Mouse (Mus musculus) heart, embryonic 13.5 days (tissue): ENCODE results near the gene Ucp3. TPM values are rescaled to one million over a fixed set of nuclear protein-coding genes. Genes with fewer than 3 reads are reported as not detected.
"Not testable (repeated sequence)": the region's sequence is repeated elsewhere in the genome, so short reads cannot be mapped to it uniquely, and the experiment has no call there.

Source experiments
- ATAC-seq: fragments of 200-750 bp; cut with Nextera tagmentation; 2 replicates; pipeline ENCODE4 v1.8.0; 2017; ENCODE audit warnings: moderate TSS enrichment; ENCODE audit not compliant: insufficient number of reproducible peaks, low FRiP score, low TSS enrichment; ENCODE audit errors: extremely low read depth
- H3K27ac ChIP-seq: fragments of 300-500 bp; sonication (generic); replicated peaks from 2 replicates; pipeline ENCODE4 v1.5.1; 2015; ENCODE audit warnings: moderate library complexity, mild to moderate bottlenecking, inconsistent platforms
- H3K27me3 ChIP-seq: fragments of 300-500 bp; sonication (generic); replicated peaks from 2 replicates; pipeline ENCODE4 v1.6.1; 2015; ENCODE audit warnings: mild to moderate bottlenecking, inconsistent platforms
- H3K36me3 ChIP-seq: fragments of 300-500 bp; sonication (generic); 2 replicates; pipeline ENCODE4 v1.6.1; 2015; ENCODE audit warnings: mild to moderate bottlenecking, inconsistent platforms
- H3K4me1 ChIP-seq: fragments of 300-500 bp; sonication (generic); 2 replicates; pipeline ENCODE4 v1.6.1; 2015; ENCODE audit warnings: inconsistent platforms
- H3K4me2 ChIP-seq: fragments of 300-500 bp; sonication (generic); 2 replicates; pipeline ENCODE4 v1.6.1; 2015; ENCODE audit warnings: inconsistent platforms, mild to moderate bottlenecking, moderate library complexity
- H3K4me3 ChIP-seq: fragments of 300-500 bp; sonication (generic); 2 replicates; pipeline ENCODE4 v1.5.1; 2015; ENCODE audit warnings: moderate library complexity, mild to moderate bottlenecking, inconsistent platforms
- H3K9ac ChIP-seq: fragments of 300-500 bp; sonication (generic); 2 replicates; pipeline ENCODE4 v1.6.1; 2015; ENCODE audit warnings: inconsistent platforms, mild to moderate bottlenecking, moderate library complexity
- H3K9me3 ChIP-seq: fragments of 300-500 bp; sonication (generic); 2 replicates; pipeline ENCODE4 v1.6.1; 2016; ENCODE audit warnings: inconsistent platforms
- WGBS: fragments of 180-500 bp; shearing (Covaris S2); methylation state at CpG from one replicate; pipeline ENCODE4 v1.1.7; 2015; ENCODE audit warnings: mixed read lengths; 5-methylcytosine and 5-hydroxymethylcytosine counted together
- polyA plus RNA-seq: library from polyadenylated mRNA; unstranded; fragments of >200 nt; fragmentation: Nextera tagmentation; extraction: Ambion mirVana; gene quantifications from 2 replicates; pipeline ENCODE4 v1.2.1, GENCODE M21; 2015

The Ucp3 gene
- polyA plus RNA-seq, 1 experiment from 2014 or later = 0.07 TPM

DNA sequence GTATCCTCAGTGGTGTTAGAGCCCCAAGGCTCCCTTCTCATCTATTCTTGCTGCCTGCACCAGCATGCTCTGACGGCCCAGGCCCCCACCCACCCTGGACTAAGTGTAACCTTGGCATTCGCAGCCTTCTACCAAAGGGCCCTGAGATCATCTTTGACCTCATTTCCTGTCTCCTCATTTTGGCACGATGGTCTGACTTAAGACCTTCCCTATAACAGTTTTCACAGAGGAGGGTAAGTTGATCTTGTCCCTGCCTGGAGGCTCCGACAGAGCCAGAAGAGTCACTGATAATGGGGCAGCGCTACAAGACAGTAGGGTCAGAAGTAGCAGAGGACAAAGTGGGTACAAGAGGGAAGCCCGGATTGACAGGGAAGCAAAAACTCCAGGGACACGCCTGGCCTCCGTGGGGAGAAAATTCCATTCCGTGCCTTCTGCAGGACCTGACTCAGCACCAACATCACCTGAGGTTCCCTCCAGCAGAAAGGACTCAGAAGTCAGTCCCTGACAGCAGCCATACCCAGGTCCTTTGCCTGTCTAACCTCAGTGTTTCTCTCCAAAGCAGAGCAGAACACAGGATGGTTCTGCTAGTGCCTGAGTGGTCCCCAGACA is 1.2 kb downstream of the Ucp3 start:
- 57% methylated on average over 9 of the region's 9 CpGs for WGBS
- H3K4me2 ChIP-seq = no peak overlapping the region
- H3K36me3 ChIP-seq = peaks cover 13% of the 10 kb centered on the region
- H3K27ac ChIP-seq = no peak overlapping the region
- H3K9ac ChIP-seq = no peak overlapping the region
- no peak for ATAC-seq
- no peaks in the 10 kb centered on the region for H3K27me3 ChIP-seq
- H3K4me3 ChIP-seq = no peak overlapping the region
- H3K9me3 ChIP-seq = no peaks in the 10 kb centered on the region
- H3K4me1 ChIP-seq = peaks cover 51% of the 10 kb centered on the region

DNA sequence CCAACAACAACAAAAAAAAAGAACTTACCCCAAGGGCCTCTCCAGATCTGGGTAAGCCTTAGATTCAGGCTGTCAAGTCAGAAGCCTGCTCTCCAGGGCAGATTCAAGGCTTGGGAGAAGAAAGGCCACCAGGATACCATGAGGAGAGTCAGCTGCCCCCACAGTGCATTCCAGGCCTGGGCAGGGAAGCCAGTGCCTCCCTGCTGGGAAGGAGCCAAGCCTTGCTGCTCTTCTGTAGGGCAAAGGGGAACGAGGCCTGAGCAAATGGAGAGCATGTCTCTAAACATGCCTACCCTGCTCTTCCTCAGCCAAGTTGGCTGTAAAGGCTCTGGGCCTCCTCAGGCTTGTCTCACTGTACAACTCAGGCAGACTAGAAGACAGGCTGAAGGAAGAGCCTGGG is 1.9 kb downstream of the Ucp3 start:
- no peaks in the 10 kb centered on the region for H3K9me3 ChIP-seq
- no peak for ATAC-seq
- H3K4me1 ChIP-seq = peaks cover 47% of the 10 kb centered on the region
- peaks cover 6% of the 10 kb centered on the region; the same call in 1 of the 2 replicates for H3K27me3 ChIP-seq
- 0 out of 2 replicates have a peak overlapping the region, but pooled peaks have one; percentile 6 for H3K27ac ChIP-seq
- 28% methylated on average over 1 of the region's 1 CpGs for WGBS
- H3K9ac ChIP-seq = 0 out of 2 replicates have a peak overlapping the region, but pooled peaks have one; percentile 0
- H3K4me3 ChIP-seq = no peak overlapping the region
- no peak overlapping the region for H3K4me2 ChIP-seq
- peaks cover 6% of the 10 kb centered on the region for H3K36me3 ChIP-seq

DNA sequence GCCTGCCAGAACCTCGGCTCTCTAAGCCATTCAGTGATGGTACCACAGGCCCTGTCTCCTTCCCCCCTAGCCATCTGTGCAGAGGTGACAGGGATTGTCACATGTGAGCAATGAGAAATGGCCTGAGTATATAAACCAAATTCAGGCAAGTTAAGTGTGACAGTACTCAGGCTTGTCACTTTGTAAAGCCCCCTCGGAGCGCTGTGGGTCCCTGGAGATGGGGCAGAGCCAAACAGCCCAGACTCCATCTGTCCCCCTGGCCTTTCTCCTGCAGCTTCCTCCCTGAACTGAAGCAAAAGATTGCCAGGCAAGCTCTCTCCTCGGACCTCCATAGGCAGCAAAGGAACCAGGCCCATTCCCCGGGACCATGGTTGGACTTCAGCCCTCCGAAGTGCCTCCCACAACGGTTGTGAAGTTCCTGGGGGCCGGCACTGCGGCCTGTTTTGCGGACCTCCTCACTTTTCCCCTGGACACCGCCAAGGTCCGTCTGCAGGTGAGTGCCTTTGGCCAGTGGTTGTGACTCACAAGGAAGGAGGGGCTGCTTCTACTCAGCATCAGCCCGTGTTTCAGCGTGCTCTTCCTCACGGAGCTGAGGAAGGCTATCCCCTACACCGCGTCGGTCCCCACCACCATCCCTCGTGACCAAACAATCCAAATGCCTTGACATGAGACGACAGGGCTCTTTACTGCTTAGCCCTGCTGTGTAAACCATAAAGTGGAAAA is 6.5 kb downstream of the Ucp3 start:
- Histone ChIP-seq H3K9ac (no peak overlapping the region), H3K4me2 (no peak overlapping the region)
- 77% methylated on average over 20 of the region's 20 CpGs for WGBS

DNA sequence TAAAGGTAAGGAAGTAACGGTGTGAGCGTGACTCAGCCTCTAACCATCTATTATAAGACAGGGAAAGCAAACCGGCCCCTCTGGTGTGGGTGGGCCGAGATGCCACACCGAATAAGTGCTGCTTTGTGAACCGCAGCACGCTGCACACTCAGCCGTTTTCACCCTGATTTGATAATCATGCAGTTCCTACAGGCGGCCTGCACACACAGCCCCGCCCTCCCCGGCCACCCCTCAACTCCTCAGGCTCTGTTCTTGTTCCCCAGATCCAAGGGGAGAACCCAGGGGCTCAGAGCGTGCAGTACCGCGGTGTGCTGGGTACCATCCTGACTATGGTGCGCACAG is 7.0 kb downstream of the Ucp3 start:
- 53% methylated on average over 15 of the region's 15 CpGs for WGBS
- Histone ChIP-seq H3K36me3 (no peaks in the 10 kb centered on the region), H3K9ac (no peak overlapping the region), H3K4me3 (no peak overlapping the region), H3K27ac (no peak overlapping the region), H3K9me3 (no peaks in the 10 kb centered on the region), H3K4me2 (no peak overlapping the region; the same call in 1 of the 2 replicates), H3K4me1 (peaks cover 19% of the 10 kb centered on the region), H3K27me3 (peaks cover 10% of the 10 kb centered on the region; the same call in 1 of the 2 replicates)
- no peak for ATAC-seq

More for the DNA sequence above, 6.5 kb downstream of the Ucp3 start:
- H3K9me3 ChIP-seq = no peaks in the 10 kb centered on the region
- no peak overlapping the region for H3K4me3 ChIP-seq
- peaks cover 23% of the 10 kb centered on the region for H3K4me1 ChIP-seq
- H3K27me3 ChIP-seq = peaks cover 10% of the 10 kb centered on the region; the same call in 1 of the 2 replicates
- H3K27ac ChIP-seq = no peak overlapping the region
- H3K36me3 ChIP-seq = no peaks in the 10 kb centered on the region
- ATAC-seq = no peak

- no peak for ATAC-seq
- H3K4me2 ChIP-seq = no peak overlapping the region; the same call in 1 of the 2 replicates
- H3K27ac ChIP-seq = no peak overlapping the region
- no peaks in the 10 kb centered on the region for H3K9me3 ChIP-seq
- H3K36me3 ChIP-seq = no peaks in the 10 kb centered on the region
- no peak overlapping the region for H3K9ac ChIP-seq
- H3K27me3 ChIP-seq = peaks cover 10% of the 10 kb centered on the region; the same call in 1 of the 2 replicates
- H3K4me3 ChIP-seq = no peak overlapping the region
- WGBS = 69% methylated on average over 17 of the region's 17 CpGs
- H3K4me1 ChIP-seq = peaks cover 15% of the 10 kb centered on the region
Observed at GRCm38 (mm10) chr7:100480175-100480574, 7.4 kb downstream of the Ucp3 start.

DNA sequence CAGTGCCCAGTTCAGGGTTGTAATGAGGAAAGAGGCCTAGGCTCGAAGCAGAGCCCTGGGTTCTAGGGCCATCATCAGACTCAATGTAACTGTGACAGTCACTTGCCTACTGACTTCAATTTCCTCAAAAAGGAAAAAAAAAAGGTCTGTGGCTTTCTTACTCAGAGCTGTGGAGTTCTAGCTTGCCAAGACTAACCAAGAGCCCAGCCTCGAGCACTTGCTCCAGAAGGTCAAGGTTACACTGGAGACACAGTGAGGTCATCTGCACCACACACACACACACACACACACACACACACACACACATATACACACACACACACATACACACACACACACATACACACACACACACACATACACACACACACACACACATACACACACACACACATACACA is 9.3 kb downstream of the Ucp3 start:
- H3K27ac ChIP-seq, H3K9me3 ChIP-seq: not testable (repeated sequence)
- WGBS = 70% methylated on average over 2 of the region's 2 CpGs

GRCm38 (mm10) chr7:100484493-100484892 is 11.7 kb downstream of the Ucp3 start:
- no peak overlapping the region for H3K27ac ChIP-seq
- ATAC-seq = no peak
- H3K9me3 ChIP-seq = no peaks in the 10 kb centered on the region
- H3K9ac ChIP-seq = no peak overlapping the region
- peaks cover 6% of the 10 kb centered on the region; the same call in 1 of the 2 replicates for H3K27me3 ChIP-seq
- H3K4me1 ChIP-seq = peaks cover 13% of the 10 kb centered on the region
- WGBS = 78% methylated on average over 5 of the region's 5 CpGs
- H3K4me3 ChIP-seq = no peak overlapping the region
- H3K4me2 ChIP-seq = no peak overlapping the region
- no peaks in the 10 kb centered on the region for H3K36me3 ChIP-seq

More for the DNA sequence above, 9.3 kb downstream of the Ucp3 start:
- H3K4me2 ChIP-seq, H3K4me1 ChIP-seq, H3K4me3 ChIP-seq, H3K27me3 ChIP-seq, ATAC-seq, H3K36me3 ChIP-seq, H3K9ac ChIP-seq: not testable (repeated sequence)

- no peak overlapping the region for H3K9ac ChIP-seq
- H3K9me3 ChIP-seq = no peaks in the 10 kb centered on the region
- H3K27me3 ChIP-seq = no peaks in the 10 kb centered on the region
- H3K36me3 ChIP-seq = no peaks in the 10 kb centered on the region
- WGBS = 62% methylated on average over 2 of the region's 2 CpGs
- H3K4me1 ChIP-seq = peaks cover 13% of the 10 kb centered on the region
- no peak overlapping the region for H3K4me3 ChIP-seq
- no peak overlapping the region for H3K4me2 ChIP-seq
- no peak for ATAC-seq
- no peak overlapping the region for H3K27ac ChIP-seq
Observed at GRCm38 (mm10) chr7:100487301-100487700, 14.5 kb downstream of the Ucp3 start.

DNA sequence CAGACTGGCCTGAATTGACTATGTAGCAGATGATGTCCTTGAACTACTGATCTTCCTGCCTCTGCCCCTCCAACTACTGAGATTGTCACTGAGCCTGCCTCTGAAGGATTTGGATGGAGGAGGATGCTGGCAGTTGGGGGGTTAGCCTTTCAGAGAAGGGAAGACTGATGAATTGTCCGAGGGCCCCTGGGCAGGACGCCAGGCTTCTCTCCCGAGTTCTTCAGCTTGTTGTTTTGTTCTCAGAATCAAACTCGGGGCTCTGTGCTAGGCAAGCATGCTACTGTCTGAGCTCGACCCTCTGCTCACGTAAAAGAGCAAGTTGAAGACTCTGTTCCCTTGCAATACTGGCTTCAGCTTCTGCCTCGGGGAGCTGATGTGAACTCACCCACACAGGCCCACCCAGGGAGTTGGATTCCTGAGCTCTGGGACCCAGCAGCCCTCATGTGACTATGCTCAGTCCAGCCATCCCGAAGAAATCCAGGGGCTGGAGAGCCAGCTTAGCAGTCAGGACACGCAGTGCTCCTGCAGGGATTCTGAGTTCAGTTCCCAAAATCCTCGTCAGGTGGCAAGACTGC is 15.8 kb downstream of the Ucp3 start:
- 0 out of 2 replicates have a peak overlapping the region, but pooled peaks have one; percentile 5 for H3K27ac ChIP-seq
- H3K9me3 ChIP-seq = no peaks in the 10 kb centered on the region
- H3K4me3 ChIP-seq = no peak overlapping the region
- 31% methylated on average over 10 of the region's 10 CpGs for WGBS
- no peak overlapping the region for H3K4me2 ChIP-seq
- no peak for ATAC-seq
- H3K9ac ChIP-seq = peak overlapping the region; percentile 55
- no peaks in the 10 kb centered on the region for H3K27me3 ChIP-seq
- H3K4me1 ChIP-seq = peaks cover 26% of the 10 kb centered on the region
- no peaks in the 10 kb centered on the region for H3K36me3 ChIP-seq

DNA sequence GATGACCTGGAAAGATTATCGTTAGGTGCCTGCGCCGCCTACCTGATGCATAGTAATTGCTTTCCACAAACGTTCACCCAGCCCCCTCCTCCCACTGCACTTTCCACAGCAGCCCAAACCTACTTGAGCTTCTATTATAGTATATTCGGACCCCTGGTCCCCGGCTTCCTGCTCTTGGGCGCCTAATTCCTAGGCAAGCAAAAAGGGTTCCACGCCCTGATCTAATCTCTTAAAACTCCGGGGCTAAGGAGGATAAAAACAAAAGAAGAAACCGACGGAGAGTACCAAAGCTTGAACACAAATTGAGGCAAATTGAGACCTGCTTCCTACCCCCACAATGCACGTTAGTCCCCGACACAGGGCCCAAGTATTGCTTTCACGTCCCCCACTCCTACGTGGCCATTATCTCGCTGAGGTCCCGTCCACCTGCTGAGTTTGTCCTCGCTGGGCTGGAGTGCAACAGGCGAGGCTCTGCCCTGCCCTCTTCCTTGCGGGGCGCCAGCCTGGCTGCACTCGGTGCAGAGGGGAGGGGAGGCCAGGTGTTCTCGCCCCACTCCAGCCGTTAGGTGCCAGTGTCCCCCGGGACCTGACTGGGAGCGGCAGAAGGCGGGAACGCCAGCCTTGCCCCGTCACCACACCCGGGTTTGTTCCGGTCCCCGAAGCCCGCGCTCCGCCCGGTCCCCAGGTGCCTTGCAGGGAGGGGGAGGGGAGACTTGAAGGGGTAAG is 19.8 kb downstream of the Ucp3 start:
- Histone ChIP-seq H3K4me2 (peak overlapping the region; percentile 96), H3K9ac (peak overlapping the region; percentile 82), H3K27ac (peak overlapping the region; percentile 84), H3K4me1 (peaks cover 62% of the 10 kb centered on the region), H3K27me3 (no peaks in the 10 kb centered on the region), H3K4me3 (peak overlapping the region; percentile 63), H3K9me3 (no peaks in the 10 kb centered on the region), H3K36me3 (peaks cover 13% of the 10 kb centered on the region)
- 3% methylated on average over 36 of the region's 36 CpGs for WGBS
- peak; percentile 68 for ATAC-seq

GRCm38 (mm10) chr7:100493117-100493483 is 20.3 kb downstream of the Ucp3 start, which contains the start of gene Ucp2:
Gene Ucp2, plus strand, starts transcription at chr7:100493337.
- Histone ChIP-seq H3K9me3 (no peaks in the 10 kb centered on the region), H3K36me3 (peaks cover 19% of the 10 kb centered on the region), H3K27ac (peak within 1 kb of the TSS; percentile 84), H3K4me3 (peak within 1 kb of the TSS; percentile 63), H3K27me3 (no peaks in the 10 kb centered on the region), H3K9ac (peak within 1 kb of the TSS; percentile 82), H3K4me1 (peaks cover 62% of the 10 kb centered on the region), H3K4me2 (peak within 1 kb of the TSS; percentile 96)
- peak; percentile 79 for ATAC-seq
- WGBS = under 1% methylated on average over 27 of the region's 27 CpGs
